Mouse (Mus musculus) embryonic stem cell, embryonic (primary cell): ENCODE data around the gene Prkg1.

ENCODE experiments used
- CTCF ChIA-PET, 4 experiments: fragments of 300-600 bp in 2 of 4; fragments of 350-600 bp in 2 of 4; sonication (Branson Sonifier 250); formaldehyde crosslinking; loops; one replicate each; lab custom pipeline; 2022; ENCODE audit warnings: inconsistent platforms in 2 of 4; lab: Charles Lee
- POLR2A ChIA-PET, 4 experiments: fragments of 300-600 bp in 2 of 4; fragments of 350-600 bp in 2 of 4; sonication (Branson Sonifier 250); formaldehyde crosslinking; loops; one replicate each; lab custom pipeline; 2022; ENCODE audit warnings: antibody characterized with exemption in 4 of 4, inconsistent platforms in 1 of 4; lab: Charles Lee

Gene Prkg1

DNA sequence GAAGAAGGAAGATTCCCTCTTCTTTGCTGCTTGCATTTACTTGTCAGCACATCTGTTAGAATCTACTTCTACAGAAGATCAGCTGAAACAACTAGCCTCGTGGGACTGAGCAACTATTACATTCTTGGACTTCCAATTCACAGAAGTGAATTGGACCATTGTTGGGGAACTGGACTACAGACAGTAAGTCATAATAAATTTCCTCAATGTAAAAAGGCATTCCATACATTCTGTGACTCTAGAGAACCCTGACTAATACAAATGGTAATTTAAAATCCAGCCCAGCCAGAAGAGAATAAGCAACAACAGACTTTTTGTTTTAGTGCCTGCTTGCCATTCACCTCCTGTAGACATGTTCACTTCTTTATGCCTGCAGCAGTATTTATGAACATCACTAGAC lies 996.5 kb downstream of the Prkg1 start:
- POLR2A ChIA-PET, result no interaction called here
- CTCF ChIA-PET, result no interaction called here

DNA sequence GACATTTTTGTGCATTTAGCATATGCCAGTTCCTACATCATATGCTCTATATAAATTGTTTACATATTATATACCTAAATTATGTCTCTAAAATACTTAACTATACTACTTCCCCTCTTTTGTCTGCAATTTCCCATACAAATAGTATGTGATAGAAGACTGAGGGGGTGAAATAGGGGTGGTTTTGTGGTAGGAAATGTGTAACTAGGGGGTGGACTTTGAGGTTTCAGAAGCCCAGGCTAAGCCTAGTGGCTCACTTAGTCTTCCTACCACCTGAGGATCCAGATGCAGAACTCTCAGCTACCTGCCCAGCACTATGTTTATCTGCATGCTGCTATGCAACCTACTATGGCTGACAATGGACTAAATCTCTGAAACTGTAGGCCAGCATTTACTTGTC lies 1020.4 kb downstream of the Prkg1 start:
- CTCF ChIA-PET, result no interaction called here
- POLR2A ChIA-PET, result no interaction called here

DNA sequence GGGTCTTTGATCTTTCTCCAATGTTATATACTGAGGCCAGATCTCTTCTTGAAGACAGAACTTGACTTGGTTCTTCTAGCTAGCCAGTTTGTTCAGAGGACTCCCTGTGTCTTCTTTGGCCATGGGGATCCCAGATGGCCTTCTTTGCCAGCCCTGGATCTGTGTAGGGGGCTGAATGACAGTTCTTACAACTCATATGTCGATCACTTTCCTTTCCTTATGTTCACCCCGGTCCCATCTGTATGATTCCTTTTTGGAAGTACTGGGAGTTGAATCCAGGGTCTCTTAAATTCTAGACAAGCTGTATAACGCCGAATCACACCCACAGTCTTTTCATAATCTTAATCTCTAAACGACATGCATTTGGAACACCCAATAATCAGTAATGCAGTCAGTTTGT lies 1065.7 kb downstream of the Prkg1 start:
- CTCF ChIA-PET, result no interaction called here
- POLR2A ChIA-PET, result interaction anchor here in 1 of 4 experiments (0.5 kb wide), 1 partner anchor 106 kb away, joined by 3 read pairs; no protein-coding TSS in a partner anchor

DNA sequence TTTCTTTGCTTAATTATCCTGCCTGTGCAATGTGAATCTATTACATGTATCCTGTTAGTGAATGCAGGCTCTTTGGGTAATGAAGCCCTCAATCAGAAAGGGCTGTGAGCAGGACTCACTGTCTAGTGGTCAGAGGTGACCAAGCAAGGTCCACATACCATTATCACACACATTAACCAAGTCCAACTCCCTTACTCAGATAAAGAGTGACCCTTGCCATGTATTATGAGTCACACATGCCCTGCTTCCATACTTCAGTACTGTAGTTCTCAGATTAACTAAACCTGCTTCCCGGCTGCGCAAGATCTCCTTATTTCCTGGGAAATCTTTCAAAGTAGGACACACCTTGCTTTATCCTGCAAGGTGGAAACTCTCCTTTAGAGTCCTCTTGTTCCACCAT lies 1073.6 kb downstream of the Prkg1 start:
- CTCF ChIA-PET, result no interaction called here
- POLR2A ChIA-PET, result no interaction called here

DNA sequence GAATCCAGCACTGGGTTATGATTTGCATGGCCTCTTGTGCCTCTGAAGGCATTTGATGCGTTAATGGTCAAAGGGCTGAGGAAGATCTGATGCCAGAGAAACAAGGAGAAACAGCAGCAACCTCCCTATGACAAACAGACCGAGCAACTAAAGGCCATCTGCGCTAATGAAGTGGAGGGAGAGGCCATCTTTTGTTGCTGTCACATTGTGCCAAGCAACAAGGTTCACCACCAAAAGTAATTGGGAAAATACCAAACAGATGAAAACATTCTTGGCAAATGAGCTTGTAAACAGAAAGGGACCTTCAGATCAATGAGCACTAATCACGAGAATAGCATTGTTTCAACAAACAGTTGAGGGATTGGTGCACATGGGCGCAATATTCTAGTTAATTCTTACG lies 1074.1 kb downstream of the Prkg1 start:
- ChIA-PET CTCF (no interaction called here), POLR2A (interaction anchor here in 1 of 4 experiments (0.6 kb wide), 1 partner anchor 450 kb away, joined by 3 read pairs; no protein-coding TSS in a partner anchor)

DNA sequence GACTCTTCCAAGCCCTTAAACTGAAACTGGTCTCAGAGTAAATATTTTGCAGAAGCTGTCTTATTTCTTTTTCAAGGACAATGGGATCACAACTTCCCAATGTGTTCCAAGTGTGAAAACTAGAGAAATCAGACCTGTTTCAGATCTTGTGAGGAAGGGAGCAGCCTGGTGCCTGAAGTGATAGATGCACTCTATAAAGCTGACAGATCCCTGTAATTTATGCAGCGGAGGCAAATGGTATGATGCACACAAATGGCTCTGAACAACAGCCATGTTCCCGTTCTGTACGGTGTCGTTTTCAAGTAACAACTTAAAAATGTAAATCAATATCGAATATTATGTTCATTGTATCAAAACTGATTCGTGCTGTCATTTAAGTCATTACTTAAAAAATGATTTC lies 1076.9 kb downstream of the Prkg1 start:
- ChIA-PET POLR2A (no interaction called here), CTCF (interaction anchor here in 1 of 4 experiments (0.5 kb wide), 1 partner anchor 243 kb away, joined by 3 read pairs; no protein-coding TSS in a partner anchor)

DNA sequence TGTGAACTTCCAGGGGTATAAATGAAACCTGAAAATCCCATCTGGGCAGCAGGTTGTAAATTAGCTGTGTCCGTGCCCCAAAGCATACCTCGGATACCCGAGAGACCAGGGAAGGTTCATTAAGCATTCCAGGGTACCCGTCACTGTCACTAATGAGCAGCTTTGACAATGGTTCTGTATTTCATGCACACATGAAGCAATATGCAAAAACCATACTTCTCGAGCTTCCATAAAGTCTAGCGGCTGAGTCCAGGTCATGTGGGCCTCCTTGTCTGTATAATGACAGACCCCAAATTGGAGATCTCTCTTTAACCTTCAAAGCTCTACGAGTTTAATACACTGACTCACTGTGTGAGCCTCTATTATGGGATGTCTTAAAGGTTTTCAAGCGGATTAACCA lies 1088.5 kb downstream of the Prkg1 start:
- ChIA-PET POLR2A (no interaction called here), CTCF (no interaction called here)

DNA sequence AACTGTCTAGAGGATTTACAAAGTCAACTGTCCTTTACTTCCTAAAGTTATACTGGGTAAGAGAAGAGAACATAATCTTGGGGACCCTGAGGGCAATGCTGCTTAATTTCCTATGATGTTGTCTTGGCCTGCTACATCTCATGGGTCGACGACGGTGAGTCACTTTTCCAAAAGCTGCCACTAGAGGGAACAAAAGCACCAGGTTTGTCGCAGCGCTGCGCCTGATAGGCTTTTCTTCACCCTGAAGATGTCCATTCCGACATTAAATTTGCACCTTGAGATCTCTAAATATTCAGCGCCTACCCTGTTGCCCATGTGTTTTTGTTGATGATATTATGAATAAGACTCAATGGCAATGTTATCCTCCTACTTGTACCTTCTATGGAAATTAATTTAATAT lies 1100.6 kb downstream of the Prkg1 start:
- ChIA-PET CTCF (interaction anchor here in 2 of 4 experiments (0.6 to 1.5 kb wide), 4 partner anchors 11 to 1039 kb away, joined by 3 to 4 read pairs (median 3); no protein-coding TSS in a partner anchor), POLR2A (no interaction called here)

DNA sequence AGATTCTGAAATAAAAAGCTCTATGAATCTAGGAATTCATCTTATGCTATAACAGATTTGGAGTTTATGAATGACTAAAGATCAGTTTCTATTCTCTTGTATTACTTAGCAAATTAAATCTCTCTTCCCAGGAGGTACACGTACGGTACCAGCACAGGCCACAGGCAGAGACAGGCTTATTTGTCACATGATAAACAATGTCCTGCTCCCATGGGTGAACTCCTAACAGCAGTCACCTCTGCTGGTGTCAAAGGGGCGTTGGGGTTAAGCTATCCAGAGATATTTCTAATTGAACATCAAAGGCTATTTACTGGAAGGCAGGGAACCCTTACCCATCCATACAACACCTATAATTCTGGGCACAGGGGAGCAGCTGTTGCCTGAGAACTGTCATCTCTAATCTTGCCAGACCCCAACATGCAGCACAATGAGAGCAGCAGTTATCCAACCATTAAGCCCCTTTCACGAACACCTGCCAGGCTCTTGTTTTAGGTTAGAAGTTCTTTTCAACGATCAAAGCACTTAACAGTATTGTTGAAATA lies 1122.1 kb downstream of the Prkg1 start:
- CTCF ChIA-PET, result no interaction called here
- POLR2A ChIA-PET, result interaction anchor here in 1 of 4 experiments (0.6 kb wide), 1 partner anchor 367 kb away, joined by 4 read pairs; no protein-coding TSS in a partner anchor

DNA sequence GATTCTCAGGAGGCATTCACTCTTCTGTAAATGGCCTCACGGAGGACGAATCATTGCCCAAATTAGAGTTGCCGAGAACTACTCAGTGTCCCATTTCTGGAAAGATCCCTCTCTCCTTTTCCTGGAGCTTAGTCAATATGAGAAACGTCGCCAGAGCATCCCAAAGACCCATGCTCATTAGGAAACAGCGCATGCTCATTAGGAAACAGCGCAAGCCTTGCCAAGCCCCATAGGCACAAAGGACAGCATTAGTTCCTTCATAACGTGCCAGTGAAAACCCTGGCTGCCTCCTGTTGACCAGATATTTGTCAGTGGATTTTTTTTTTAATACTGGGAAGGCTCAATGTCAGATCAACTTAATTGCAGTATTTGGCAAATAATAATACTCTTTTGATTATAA lies 1127.4 kb downstream of the Prkg1 start:
- CTCF ChIA-PET, result no interaction called here
- POLR2A ChIA-PET, result no interaction called here

DNA sequence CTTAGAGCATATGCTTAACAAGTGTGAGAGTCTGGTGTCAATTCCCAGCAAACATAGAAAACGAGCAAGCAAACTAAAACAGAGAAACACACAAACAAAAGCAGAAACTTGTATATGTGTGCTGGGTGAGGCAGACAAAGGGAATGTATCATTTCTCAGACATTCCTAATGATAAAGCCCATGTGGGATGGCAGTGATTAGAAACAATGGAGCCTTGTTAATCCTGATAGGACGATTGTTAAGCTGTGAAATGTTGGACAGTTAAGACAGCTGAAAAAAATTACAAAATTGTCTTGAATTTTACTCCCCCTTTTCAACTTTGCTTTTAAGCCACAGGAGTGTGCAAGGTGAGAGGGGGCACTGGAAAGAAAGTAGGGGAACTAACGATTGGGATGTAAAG lies 1133.8 kb downstream of the Prkg1 start:
- ChIA-PET CTCF (interaction anchor here in 1 of 4 experiments (0.6 kb wide), 1 partner anchor 1400 kb away, joined by 3 read pairs; no protein-coding TSS in a partner anchor), POLR2A (interaction anchor here in 1 of 4 experiments (0.6 kb wide), 1 partner anchor 425 kb away, joined by 4 read pairs; no protein-coding TSS in a partner anchor)

DNA sequence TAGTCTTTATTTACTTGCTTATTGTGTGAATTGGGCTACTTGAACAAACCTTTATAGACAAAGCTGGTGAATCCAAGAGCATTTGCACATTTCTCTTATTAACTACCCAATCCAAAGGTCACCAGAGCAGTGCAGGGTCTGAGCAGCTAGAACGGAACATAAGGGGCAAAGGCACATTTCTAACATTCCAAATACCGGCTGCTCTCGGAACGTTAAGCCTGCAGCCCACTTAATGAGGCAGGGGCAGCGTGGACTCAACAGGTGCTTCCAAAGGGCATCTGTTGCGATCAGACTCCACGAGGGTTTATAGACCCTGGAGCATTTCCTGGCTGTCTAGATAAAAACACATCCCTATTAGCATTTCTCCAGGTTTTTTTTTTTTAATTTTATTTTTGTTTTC lies 1138.8 kb downstream of the Prkg1 start:
- ChIA-PET CTCF (no interaction called here), POLR2A (interaction anchor here in 1 of 4 experiments (0.7 kb wide), 1 partner anchor 1204 kb away, joined by 3 read pairs; no protein-coding TSS in a partner anchor)

DNA sequence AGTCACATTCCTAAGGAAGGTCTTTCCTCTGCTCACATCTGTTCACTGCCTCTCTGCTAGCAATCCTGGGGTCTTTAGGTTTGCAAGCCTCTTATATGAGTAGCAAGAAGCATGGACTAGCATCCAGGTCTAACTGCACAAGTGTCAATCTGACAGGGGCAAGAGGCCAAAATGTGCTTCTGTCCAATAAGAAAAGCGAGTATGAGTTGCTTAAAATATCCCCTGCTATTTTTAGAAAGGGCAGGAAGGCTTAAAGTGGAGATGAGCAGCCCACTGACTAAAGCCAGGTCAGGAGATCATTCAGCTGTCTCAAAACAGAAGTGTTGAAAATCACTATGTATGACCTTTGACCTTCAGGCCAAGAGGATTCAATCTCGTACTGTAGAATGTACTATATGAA lies 1139.4 kb downstream of the Prkg1 start:
- ChIA-PET CTCF (no interaction called here), POLR2A (no interaction called here)

DNA sequence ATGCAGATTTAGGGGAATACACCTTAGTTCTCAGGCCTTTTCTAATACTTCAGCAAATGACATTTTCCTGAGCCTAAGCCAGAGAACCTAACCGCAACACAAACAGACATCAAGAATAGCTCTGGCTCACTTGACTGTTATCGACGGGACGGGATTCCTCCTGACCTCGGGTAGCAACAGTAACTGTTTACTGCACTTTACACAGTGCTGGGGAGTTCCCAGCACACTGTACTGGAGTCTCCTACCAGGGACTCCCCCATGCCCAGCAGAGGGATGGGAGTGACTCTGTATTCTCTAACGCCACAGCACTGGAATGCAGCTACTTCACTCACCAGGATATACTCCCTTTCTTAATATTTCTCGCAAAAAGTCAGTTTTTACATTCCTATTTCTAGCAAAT lies 1141.2 kb downstream of the Prkg1 start:
- ChIA-PET CTCF (interaction anchor here in 1 of 4 experiments (1.2 kb wide), 1 partner anchor 328 kb away, joined by 3 read pairs; no protein-coding TSS in a partner anchor), POLR2A (no interaction called here)

DNA sequence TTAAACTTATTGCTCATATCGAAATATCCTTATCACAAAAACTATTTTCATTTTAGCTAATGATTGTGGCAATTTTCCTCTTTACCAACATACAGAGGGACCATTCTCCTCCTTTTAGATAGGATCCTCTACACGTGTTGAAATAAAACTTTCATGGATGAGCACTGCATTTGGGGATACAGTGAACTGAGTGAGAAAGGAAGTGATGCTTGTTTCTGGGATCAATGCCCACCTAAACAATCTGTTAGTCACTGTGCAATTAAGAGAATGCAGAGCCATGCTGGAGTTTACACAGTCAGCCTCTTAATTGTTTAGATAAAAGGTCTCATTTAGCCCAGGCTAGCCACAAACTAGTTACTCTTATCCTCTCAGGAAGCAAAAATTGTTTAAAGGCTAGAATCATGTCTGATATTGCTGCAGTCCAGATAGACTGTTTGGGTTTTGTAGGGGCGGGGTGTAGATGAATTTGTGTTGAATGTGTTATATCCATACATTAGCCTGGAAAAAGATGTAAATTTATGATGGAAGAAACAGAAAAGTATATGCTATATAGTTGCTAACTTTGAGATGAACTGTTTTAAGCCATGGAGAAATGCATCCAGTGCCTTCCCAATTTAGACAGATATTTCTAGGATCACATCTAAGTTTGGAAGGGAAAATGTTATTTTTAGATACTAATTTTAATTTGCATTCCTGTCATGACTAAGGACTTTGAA lies 1151.5 kb downstream of the Prkg1 start:
- CTCF ChIA-PET, result no interaction called here
- POLR2A ChIA-PET, result interaction anchor here in 1 of 4 experiments (0.6 kb wide), 1 partner anchor 160 kb away, joined by 3 read pairs; no protein-coding TSS in a partner anchor

DNA sequence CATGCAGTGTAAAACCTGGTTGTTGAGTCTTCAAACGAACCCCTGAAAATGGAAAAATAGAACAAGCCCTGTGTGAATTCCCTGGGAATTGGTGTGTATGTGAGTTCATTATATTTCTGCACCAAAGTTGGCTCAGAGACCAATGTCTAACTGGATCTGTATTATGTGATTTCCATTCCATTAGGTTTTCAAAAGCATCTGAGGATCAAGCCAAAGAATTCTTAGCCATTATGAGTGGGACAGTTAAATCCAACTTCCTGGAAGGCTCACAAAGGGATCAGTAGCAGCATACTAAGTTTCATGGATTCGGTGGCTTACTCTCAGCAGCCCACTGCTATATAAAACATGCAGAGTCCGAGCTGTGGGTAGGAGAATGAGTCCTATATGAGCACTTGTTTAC lies 1178.5 kb downstream of the Prkg1 start:
- CTCF ChIA-PET, result no interaction called here
- POLR2A ChIA-PET, result no interaction called here

DNA sequence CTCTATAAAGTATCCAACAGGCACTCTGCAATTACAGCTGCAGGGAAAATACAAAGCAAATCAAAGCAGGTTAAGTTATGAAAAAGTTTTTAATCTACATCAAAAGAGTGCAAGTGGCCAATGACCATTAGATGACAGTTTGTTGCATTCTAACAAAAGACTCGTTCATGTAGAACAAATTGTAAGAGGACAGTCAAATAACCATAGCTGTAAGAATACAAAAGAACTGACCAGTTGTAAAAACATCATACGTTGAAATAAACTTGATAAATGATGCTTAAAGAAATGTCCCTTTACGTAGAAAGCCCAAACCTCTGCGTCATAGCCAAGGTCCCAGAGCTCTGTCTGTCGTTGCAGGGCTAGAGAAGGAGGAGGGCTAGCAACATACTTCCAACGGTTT lies 1200.3 kb downstream of the Prkg1 start:
- ChIA-PET CTCF (no interaction called here), POLR2A (no interaction called here)

DNA sequence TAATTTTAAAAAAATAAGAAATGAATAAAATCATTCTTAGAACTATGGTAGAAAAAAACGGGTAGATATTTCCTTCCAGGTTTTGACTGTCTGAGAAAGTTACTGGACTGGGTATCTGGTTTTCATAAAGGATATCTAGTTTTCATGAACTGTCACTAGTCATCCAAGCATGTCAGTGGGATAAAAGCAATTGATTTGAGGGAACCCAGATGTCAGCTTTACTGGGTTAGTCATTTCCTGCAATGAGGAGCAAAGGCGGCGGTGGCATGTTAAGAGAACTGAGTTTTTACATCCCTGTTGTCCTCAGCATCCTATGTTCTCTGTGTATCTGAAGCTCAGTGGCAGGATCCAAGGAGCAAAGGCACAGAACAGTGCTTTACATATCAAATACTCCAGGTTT lies 1201.0 kb downstream of the Prkg1 start:
- ChIA-PET POLR2A (no interaction called here), CTCF (no interaction called here)

DNA sequence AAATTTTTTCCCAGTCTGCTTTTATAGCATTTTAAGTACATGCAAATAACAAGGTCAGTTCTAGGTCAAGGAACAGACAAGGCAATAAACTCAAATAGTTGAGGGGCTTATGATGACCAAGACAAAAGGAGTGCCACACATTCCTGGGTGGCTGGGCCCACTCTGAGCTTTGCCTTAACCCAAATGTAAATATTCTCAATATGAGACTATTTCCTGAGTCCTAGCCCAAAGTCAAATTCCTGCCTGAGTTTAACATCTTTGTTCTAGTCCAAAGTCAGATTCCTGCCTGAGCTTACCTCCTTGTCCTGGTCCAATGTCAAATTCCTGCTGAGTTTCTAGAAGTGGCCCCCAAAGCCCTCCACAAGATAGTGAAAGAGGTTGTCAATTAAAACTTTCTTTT lies 1206.8 kb downstream of the Prkg1 start:
- ChIA-PET CTCF (interaction anchor here in 1 of 4 experiments (1.0 kb wide), 1 partner anchor 130 kb away, joined by 3 read pairs; no protein-coding TSS in a partner anchor), POLR2A (no interaction called here)

DNA sequence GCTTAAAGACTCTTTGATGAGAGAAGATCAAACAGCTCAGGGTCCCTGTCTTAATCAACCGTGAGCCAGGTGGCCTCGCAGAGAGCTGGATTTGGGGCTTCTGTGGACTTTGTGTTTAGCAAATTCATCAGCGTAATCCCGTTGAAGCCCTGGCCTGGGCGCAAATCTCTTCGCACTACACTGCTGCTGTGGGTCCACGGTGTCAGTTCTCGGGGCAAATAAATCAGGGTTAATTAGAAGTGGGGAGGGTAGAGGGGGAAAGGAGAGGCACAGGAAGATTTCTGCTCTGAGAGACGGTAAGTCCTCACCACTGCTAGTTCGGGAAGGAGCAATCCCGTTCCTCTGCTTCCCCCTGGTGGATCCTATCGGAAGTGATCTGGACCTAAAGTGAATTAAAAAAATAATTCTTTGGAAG lies 1210.4 kb downstream of the Prkg1 start:
- POLR2A ChIA-PET, result interaction anchor here in 3 of 4 experiments (0.8 to 2.1 kb wide), 5 partner anchors 125 to 336 kb away, joined by 3 to 7 read pairs (median 3); no protein-coding TSS in a partner anchor
- CTCF ChIA-PET, result interaction anchor here (0.6 to 3.6 kb wide), 27 partner anchors 44 to 730 kb away, joined by 3 to 47 read pairs (median 4); no protein-coding TSS in a partner anchor
